Mouse (Mus musculus): Measurements from ENCODE around the gene Ppm1e. TPM values are rescaled to one million over a fixed set of nuclear protein-coding genes. Genes with fewer than 3 reads are reported as not detected.
A peak's percentile ranks its signal among the peaks of the same experiment; 100 is the strongest.

The Ppm1e gene
- total RNA-seq, 1 experiment = 0.54 TPM

- no peaks in the 10 kb centered on the region for H3K36me3 ChIP-seq (ENCODE audit: control insufficient read depth, insufficient read depth, low read length, poor library complexity, severe bottlenecking)
- no peak for TF ChIP-seq ZC3H11A (IDR thresholded peaks at IDR 0.05; ENCODE audit: borderline replicate concordance, low read depth, low read length)
- H3K27ac ChIP-seq (ENCODE audit: insufficient read depth, low read depth, low read length, poor library complexity, severe bottlenecking) = no peak overlapping the region
- no peaks in the 10 kb centered on the region for H3K9me3 ChIP-seq (ENCODE audit: control insufficient read depth, insufficient read depth, low read depth, low read length)
- in situ Hi-C loops (cut with MboI; ENCODE audit: low sequenced_read_pairs in 2 of 2, unreplicated experiment in 2 of 2) = no loop called here
- no peak overlapping the region for H3K9ac ChIP-seq (ENCODE audit: insufficient read depth, low read depth, low read length, poor library complexity, severe bottlenecking)
- H3K4me3 ChIP-seq (ENCODE audit: insufficient read depth in 1 of 2, low read depth in 1 of 2, low read length in 2 of 2, poor library complexity in 1 of 2, severe bottlenecking in 1 of 2) = no peak overlapping the region
- DNase-seq (ENCODE audit: low read depth, low spot score) = no peak
- no peaks in the 10 kb centered on the region for H3K4me1 ChIP-seq (ENCODE audit: control insufficient read depth in 2 of 2, insufficient read depth in 2 of 2, low read length in 2 of 2, poor library complexity in 1 of 2)
These were observed 8.2 kb upstream of the Ppm1e start for GRCm38 (mm10) chr11:87367061-87367460.

- H3K9ac ChIP-seq (ENCODE audit: insufficient read depth, low read depth, low read length, poor library complexity, severe bottlenecking) = no peak overlapping the region
- no peak for TF ChIP-seq MAFK (IDR thresholded peaks at IDR 0.05; ENCODE audit: insufficient read depth, low read depth, low read length)
- in situ Hi-C loops (cut with MboI; ENCODE audit: low sequenced_read_pairs in 2 of 2, unreplicated experiment in 2 of 2) = no loop called here
These were observed 6.3 kb upstream of the Ppm1e start for GRCm38 (mm10) chr11:87365120-87365519.

GRCm38 (mm10) chr11:87359262-87359612, 414 bp upstream of the Ppm1e start:
- Histone ChIP-seq H3K36me3 (ENCODE audit: control insufficient read depth, insufficient read depth, low read length, poor library complexity, severe bottlenecking) (no peaks in the 10 kb centered on the region), H3K4me1 (ENCODE audit: control insufficient read depth in 2 of 2, insufficient read depth in 2 of 2, low read length in 2 of 2, poor library complexity in 1 of 2) (no peaks in the 10 kb centered on the region), H3K27ac (ENCODE audit: insufficient read depth, low read depth, low read length, poor library complexity, severe bottlenecking) (no peak overlapping the region), H3K4me3 (ENCODE audit: insufficient read depth in 1 of 2, low read depth in 1 of 2, low read length in 2 of 2, poor library complexity in 1 of 2, severe bottlenecking in 1 of 2) (peak overlapping the region; percentile 69 to 73), H3K9ac (ENCODE audit: insufficient read depth, low read depth, low read length, poor library complexity, severe bottlenecking) (no peak overlapping the region), H3K9me3 (ENCODE audit: control insufficient read depth, insufficient read depth, low read depth, low read length) (no peaks in the 10 kb centered on the region)
- TF ChIP-seq ZC3H11A (IDR thresholded peaks at IDR 0.05; ENCODE audit: borderline replicate concordance, low read depth, low read length) (no peak), MAFK (IDR thresholded peaks at IDR 0.05; ENCODE audit: insufficient read depth, low read depth, low read length) (no peak), CHD2 (IDR thresholded peaks at IDR 0.05; ENCODE audit: low read depth, low read length) (no peak), ZNF384 (IDR thresholded peaks at IDR 0.05; ENCODE audit: low read depth, low read length) (no peak), HCFC1 (IDR thresholded peaks at IDR 0.05; ENCODE audit: borderline replicate concordance, insufficient read depth, low read length) (no peak)
- in situ Hi-C loops (cut with MboI; ENCODE audit: low sequenced_read_pairs in 2 of 2, unreplicated experiment in 2 of 2) = no loop called here
- no peak for DNase-seq (ENCODE audit: low read depth, low spot score)

More at GRCm38 (mm10) chr11:87365120-87365519, 6.3 kb upstream of the Ppm1e start:
- H3K4me1 ChIP-seq (ENCODE audit: control insufficient read depth in 2 of 2, insufficient read depth in 2 of 2, low read length in 2 of 2, poor library complexity in 1 of 2) = no peaks in the 10 kb centered on the region
- no peaks in the 10 kb centered on the region for H3K9me3 ChIP-seq (ENCODE audit: control insufficient read depth, insufficient read depth, low read depth, low read length)
- no peak overlapping the region for H3K27ac ChIP-seq (ENCODE audit: insufficient read depth, low read depth, low read length, poor library complexity, severe bottlenecking)
- no peaks in the 10 kb centered on the region for H3K36me3 ChIP-seq (ENCODE audit: control insufficient read depth, insufficient read depth, low read length, poor library complexity, severe bottlenecking)
- H3K4me3 ChIP-seq (ENCODE audit: insufficient read depth in 1 of 2, low read depth in 1 of 2, low read length in 2 of 2, poor library complexity in 1 of 2, severe bottlenecking in 1 of 2) = no peak overlapping the region
- no peak for DNase-seq (ENCODE audit: low read depth, low spot score)

GRCm38 (mm10) chr11:87357317-87358300, 1.2 kb downstream of the Ppm1e start:
- no peak overlapping the region for H3K27ac ChIP-seq (ENCODE audit: insufficient read depth, low read depth, low read length, poor library complexity, severe bottlenecking)
- H3K36me3 ChIP-seq (ENCODE audit: control insufficient read depth, insufficient read depth, low read length, poor library complexity, severe bottlenecking) = no peaks in the 10 kb centered on the region
- TF ChIP-seq ZNF384 (IDR thresholded peaks at IDR 0.05; ENCODE audit: low read depth, low read length) (no peak), ZC3H11A (IDR thresholded peaks at IDR 0.05; ENCODE audit: borderline replicate concordance, low read depth, low read length) (no peak), HCFC1 (IDR thresholded peaks at IDR 0.05; ENCODE audit: borderline replicate concordance, insufficient read depth, low read length) (no peak), CHD2 (IDR thresholded peaks at IDR 0.05; ENCODE audit: low read depth, low read length) (no peak), MAFK (IDR thresholded peaks at IDR 0.05; ENCODE audit: insufficient read depth, low read depth, low read length) (no peak)
- no peaks in the 10 kb centered on the region for H3K4me1 ChIP-seq (ENCODE audit: control insufficient read depth in 2 of 2, insufficient read depth in 2 of 2, low read length in 2 of 2, poor library complexity in 1 of 2)
- DNase-seq (ENCODE audit: low read depth, low spot score) = no peak
- H3K4me3 ChIP-seq (ENCODE audit: insufficient read depth in 1 of 2, low read depth in 1 of 2, low read length in 2 of 2, poor library complexity in 1 of 2, severe bottlenecking in 1 of 2) = peak overlapping the region; percentile 69 to 73
- H3K9ac ChIP-seq (ENCODE audit: insufficient read depth, low read depth, low read length, poor library complexity, severe bottlenecking) = peak overlapping the region; percentile 29
- in situ Hi-C loops (cut with MboI; ENCODE audit: low sequenced_read_pairs in 2 of 2, unreplicated experiment in 2 of 2) = no loop called here
- H3K9me3 ChIP-seq (ENCODE audit: control insufficient read depth, insufficient read depth, low read depth, low read length) = no peaks in the 10 kb centered on the region

- Histone ChIP-seq H3K27ac (ENCODE audit: insufficient read depth, low read depth, low read length, poor library complexity, severe bottlenecking) (no peak overlapping the region), H3K9ac (ENCODE audit: insufficient read depth, low read depth, low read length, poor library complexity, severe bottlenecking) (no peak overlapping the region), H3K4me1 (ENCODE audit: control insufficient read depth in 2 of 2, insufficient read depth in 2 of 2, low read length in 2 of 2, poor library complexity in 1 of 2) (no peaks in the 10 kb centered on the region), H3K4me3 (ENCODE audit: insufficient read depth in 1 of 2, low read depth in 1 of 2, low read length in 2 of 2, poor library complexity in 1 of 2, severe bottlenecking in 1 of 2) (no peak overlapping the region), H3K36me3 (ENCODE audit: control insufficient read depth, insufficient read depth, low read length, poor library complexity, severe bottlenecking) (no peaks in the 10 kb centered on the region), H3K9me3 (ENCODE audit: control insufficient read depth, insufficient read depth, low read depth, low read length) (no peaks in the 10 kb centered on the region)
- in situ Hi-C loops (cut with MboI; ENCODE audit: low sequenced_read_pairs in 2 of 2, unreplicated experiment in 2 of 2) = no loop called here
- TF ChIP-seq HCFC1 (IDR thresholded peaks at IDR 0.05; ENCODE audit: borderline replicate concordance, insufficient read depth, low read length) (no peak), CHD2 (IDR thresholded peaks at IDR 0.05; ENCODE audit: low read depth, low read length) (no peak), MAFK (IDR thresholded peaks at IDR 0.05; ENCODE audit: insufficient read depth, low read depth, low read length) (no peak), ZNF384 (IDR thresholded peaks at IDR 0.05; ENCODE audit: low read depth, low read length) (no peak), ZC3H11A (IDR thresholded peaks at IDR 0.05; ENCODE audit: borderline replicate concordance, low read depth, low read length) (no peak)
- DNase-seq (ENCODE audit: low read depth, low spot score) = no peak
These were observed 4.0 kb downstream of the Ppm1e start for GRCm38 (mm10) chr11:87354861-87355260.

Data from ES-E14 (cell line).